Mouse (Mus musculus) urinary bladder, postnatal 10 days (tissue): Measurements from ENCODE around the gene Lrp6.

Experiments
- DNase-seq: peaks from one replicate; pipeline ENCODE4 v3.0.0; 2022; ENCODE audit warnings: low spot score

Lrp6 gene

GRCm38 (mm10) chr6:134566818-134567485 is at the start of gene Lrp6:
TSS of gene Lrp6 (minus strand) at chr6:134566965.
- peak; percentile 57 for DNase-seq

- peak; percentile 51 for DNase-seq
Observed at GRCm38 (mm10) chr6:134614723-134615648, 48.2 kb upstream of the Lrp6 start.

GRCm38 (mm10) chr6:134614322-134614721 is 47.6 kb upstream of the Lrp6 start:
- no peak for DNase-seq

- DNase-seq = no peak
Observed at GRCm38 (mm10) chr6:134611896-134612295, 45.1 kb upstream of the Lrp6 start.

GRCm38 (mm10) chr6:134610380-134610779 is 43.6 kb upstream of the Lrp6 start:
- DNase-seq = no peak

- DNase-seq = no peak
Observed at GRCm38 (mm10) chr6:134606949-134607746, 40.4 kb upstream of the Lrp6 start.

GRCm38 (mm10) chr6:134606540-134606939 is 39.8 kb upstream of the Lrp6 start:
- DNase-seq = no peak

- no peak for DNase-seq
Observed at GRCm38 (mm10) chr6:134605196-134605595, 38.4 kb upstream of the Lrp6 start.

GRCm38 (mm10) chr6:134602371-134603003 is 35.7 kb upstream of the Lrp6 start:
- DNase-seq = no peak

- DNase-seq = no peak
Observed at GRCm38 (mm10) chr6:134601766-134602165, 35.0 kb upstream of the Lrp6 start.

- no peak for DNase-seq
Observed at GRCm38 (mm10) chr6:134601130-134601529, 34.4 kb upstream of the Lrp6 start.

- DNase-seq = no peak
Observed at GRCm38 (mm10) chr6:134599239-134599638, 32.5 kb upstream of the Lrp6 start.

GRCm38 (mm10) chr6:134597651-134598229 is 31.0 kb upstream of the Lrp6 start:
- no peak for DNase-seq

- no peak for DNase-seq
Observed at GRCm38 (mm10) chr6:134594569-134595442, 28.0 kb upstream of the Lrp6 start.

- DNase-seq = no peak
Observed at GRCm38 (mm10) chr6:134591614-134592013, 24.8 kb upstream of the Lrp6 start.

- DNase-seq = no peak
Observed at GRCm38 (mm10) chr6:134586241-134586640, 19.5 kb upstream of the Lrp6 start.

GRCm38 (mm10) chr6:134584616-134585015 is 17.9 kb upstream of the Lrp6 start:
- no peak for DNase-seq

- no peak for DNase-seq
Observed at GRCm38 (mm10) chr6:134582110-134582509, 15.3 kb upstream of the Lrp6 start.

GRCm38 (mm10) chr6:134579506-134579905 is 12.7 kb upstream of the Lrp6 start:
- DNase-seq = no peak

- DNase-seq = no peak
Observed at GRCm38 (mm10) chr6:134578039-134578438, 11.3 kb upstream of the Lrp6 start.
